Mouse (Mus musculus) megakaryocyte-erythroid progenitor cell, adult 5-6 weeks (primary cell): ENCODE measurements at regions not wholly inside any gene's neighbourhood (a gene's known extent, or its start where the extent isn't known, plus 50 kb on each side); places are given as distances from the start of the nearest gene placed in this dataset.

ENCODE experiments used
- ATAC-seq: replicated peaks from 2 replicates; pipeline ENCODE4 v1.8.0; 2016; ENCODE audit warnings: mild to moderate bottlenecking, inconsistent platforms; ENCODE audit not compliant: severe bottlenecking, poor library complexity, low FRiP score, low TSS enrichment

DNA sequence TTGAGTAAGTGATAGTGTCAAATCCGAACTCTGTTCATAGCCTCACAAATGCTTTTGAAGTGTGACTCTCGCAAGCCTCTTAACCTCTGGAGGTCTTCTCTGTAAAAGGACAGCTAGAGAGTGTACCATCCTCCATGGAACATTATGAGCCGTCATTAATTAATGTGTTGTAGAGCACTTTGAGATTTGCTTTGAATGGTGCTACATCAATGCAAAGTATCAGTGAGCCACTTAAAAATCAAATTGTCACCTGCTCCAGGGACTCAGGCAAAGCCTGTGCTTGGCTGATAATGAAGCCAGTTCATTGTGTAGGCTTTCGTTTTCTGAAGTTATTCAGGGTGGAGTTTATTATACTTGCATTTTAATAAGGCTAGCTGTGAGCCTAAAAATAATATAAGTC is 801.8 kb upstream of the B3galt2 start:
- no peak for ATAC-seq

GRCm38 (mm10) chr1:142867024-142867700 is 773.3 kb upstream of the B3galt2 start:
- ATAC-seq: no peak

DNA sequence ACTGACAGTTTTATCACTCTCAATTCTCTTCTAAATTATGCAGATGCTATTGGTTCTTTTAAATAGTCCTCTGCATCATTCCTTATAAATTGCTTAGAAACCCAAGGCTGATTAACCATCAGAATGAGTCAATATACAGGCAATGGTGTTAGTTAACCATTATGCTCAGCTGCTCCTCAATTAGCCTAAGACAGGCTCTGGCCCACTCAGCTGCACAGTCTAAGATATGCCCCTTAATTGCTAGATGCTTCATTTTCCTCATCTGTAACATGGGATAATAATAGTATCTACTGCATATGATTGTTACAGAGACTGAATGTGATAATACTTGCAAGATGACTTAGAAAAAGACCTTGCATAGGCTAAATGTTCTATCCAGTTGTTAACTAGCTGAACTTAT is 748.6 kb upstream of the B3galt2 start:
- no peak for ATAC-seq

DNA sequence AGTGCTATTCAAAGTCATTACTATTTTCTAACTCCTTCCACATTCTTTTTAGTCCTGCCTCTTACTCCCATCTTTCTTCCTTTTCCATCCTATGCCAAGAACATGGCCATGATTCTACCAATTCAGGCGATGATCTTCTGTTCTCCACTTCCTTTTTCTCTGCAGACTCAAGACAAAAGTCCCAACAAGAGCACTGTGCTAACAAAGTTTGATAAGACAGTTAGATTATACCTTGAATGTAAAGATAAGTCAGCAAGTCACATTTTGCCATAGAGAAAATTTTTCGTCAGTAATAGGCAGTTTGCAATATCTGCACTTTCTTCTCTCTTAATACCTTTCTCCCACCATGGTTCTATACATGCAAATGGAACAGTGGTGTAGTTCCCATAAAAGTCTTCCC is 747.3 kb upstream of the B3galt2 start:
- ATAC-seq: no peak

GRCm38 (mm10) chr1:142894145-142894544 is 746.3 kb upstream of the B3galt2 start:
- ATAC-seq: no peak

GRCm38 (mm10) chr1:142895081-142895480 is 745.4 kb upstream of the B3galt2 start:
- ATAC-seq: no peak

GRCm38 (mm10) chr1:142909907-142910306 is 730.6 kb upstream of the B3galt2 start:
- ATAC-seq: no peak

DNA sequence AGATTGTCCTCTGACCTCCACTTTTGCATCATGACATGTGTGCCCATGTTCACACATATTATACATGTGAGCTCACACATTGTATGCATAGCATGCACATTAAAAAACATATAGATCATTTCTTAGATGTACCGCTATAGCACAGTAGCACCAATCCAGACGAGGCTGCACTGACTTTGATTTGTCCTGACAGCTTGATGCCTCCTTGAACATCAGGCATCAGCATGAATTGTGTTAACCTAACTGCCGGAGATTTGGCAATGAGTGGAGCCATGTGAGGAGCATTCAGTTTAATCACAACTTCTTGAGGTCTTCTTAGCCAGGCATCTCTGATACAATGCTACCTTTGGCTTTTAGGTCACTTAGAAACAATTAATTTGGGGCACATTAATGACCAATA is 683.8 kb upstream of the B3galt2 start:
- ATAC-seq: no peak

GRCm38 (mm10) chr1:142971475-142971874 is 669.0 kb upstream of the B3galt2 start:
- ATAC-seq: no peak

DNA sequence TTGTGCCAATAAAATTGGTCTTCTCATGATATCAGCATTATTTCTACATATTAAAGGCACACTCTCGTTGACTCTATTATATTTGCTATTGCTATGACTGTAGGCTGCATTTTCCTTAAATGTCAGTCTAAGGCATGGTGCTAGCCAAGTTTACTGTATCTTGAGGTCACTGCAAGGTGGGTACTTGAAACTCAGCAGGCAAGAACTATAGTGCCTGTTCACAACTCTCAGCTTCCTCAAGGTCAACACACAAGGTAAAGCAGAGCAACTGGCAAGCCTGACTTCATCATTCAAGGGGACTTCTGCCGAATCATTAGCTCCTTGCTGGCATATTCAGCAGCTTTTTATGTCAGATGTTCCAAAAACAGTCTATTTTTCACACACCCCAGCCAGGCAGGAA is 667.1 kb upstream of the B3galt2 start:
- ATAC-seq: no peak

- ATAC-seq: no peak
Measured at GRCm38 (mm10) chr1:142982994-142983393, 657.5 kb upstream of the B3galt2 start.

DNA sequence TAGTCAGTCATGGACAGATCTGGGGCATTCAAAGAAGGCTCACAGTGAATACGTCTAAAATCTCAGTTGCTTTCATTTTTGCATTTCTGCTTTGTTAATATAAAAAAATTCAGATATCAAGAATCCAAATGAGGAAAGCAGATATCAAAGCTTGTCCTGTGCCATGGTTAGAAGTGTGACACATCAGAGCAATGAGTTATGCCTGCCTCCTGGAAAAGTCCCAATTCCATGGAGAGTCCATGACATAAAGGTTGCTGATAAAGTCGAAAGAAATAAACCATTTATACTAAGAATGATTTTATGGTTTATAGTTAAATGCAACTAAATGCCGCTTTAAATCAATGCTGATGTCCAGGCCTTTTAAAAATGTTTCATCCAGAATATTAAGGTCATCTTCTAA is 656.8 kb upstream of the B3galt2 start:
- no peak for ATAC-seq

DNA sequence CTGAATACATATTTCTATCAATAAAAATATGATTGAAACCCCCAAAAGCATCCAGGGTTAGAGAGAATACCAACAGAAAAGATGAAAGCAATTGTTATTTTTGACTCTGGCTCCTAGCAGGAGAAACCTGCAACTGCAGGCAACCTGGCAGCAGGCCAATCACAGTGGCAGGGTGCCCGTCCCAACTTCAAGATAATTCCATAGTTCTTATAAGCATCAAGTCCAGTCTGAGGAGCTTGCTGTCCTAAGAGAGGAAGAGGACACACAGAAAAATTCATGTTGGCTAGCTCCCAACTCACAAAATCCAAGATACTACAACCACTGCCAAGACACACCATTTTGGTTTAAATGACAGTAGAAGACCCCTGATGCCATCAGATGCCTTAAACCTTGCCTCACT is 654.9 kb upstream of the B3galt2 start:
- no peak for ATAC-seq

DNA sequence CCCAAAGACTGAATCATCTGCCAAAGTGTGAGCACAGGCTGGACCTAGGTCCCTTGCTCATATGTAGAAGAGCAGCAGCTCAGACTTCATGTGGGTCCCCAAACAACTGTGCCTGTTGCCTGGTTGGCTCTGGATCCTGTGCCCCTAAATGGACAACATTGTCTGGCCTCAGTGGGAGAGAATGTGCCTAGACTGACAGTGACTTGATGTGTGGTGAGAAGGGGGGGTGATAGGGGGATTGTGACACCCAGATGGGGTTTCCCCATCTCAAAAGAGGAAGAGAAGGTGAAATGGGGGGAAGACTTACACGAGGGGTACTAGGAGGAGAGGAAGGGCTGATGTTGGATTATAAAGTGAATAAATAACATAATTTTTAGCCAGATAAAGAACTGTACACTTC is 640.2 kb upstream of the B3galt2 start:
- no peak for ATAC-seq

GRCm38 (mm10) chr1:143001112-143001511 is 639.4 kb upstream of the B3galt2 start:
- no peak for ATAC-seq

GRCm38 (mm10) chr1:143006045-143006444 is 634.4 kb upstream of the B3galt2 start:
- ATAC-seq: no peak

- ATAC-seq: no peak
Measured at GRCm38 (mm10) chr1:143019982-143020381, 620.5 kb upstream of the B3galt2 start.

DNA sequence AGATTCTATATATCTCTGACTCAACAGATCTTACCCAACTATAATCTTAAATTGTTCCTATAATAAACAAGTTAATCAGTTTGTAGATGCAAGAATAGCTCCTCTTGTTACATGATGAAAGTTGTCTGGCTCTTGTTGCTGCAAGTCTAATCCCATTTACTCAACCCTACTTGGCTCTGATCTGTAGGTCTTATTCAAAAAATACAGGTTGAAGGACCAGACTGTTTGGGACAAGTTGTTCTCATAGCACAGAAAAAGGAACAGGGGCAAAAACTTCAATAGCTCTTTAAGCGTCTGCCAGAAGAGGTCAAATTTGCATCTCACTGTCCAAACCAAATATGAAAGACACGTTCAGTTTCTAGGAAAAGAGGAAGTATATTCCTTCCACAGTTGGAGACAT is 587.3 kb upstream of the B3galt2 start:
- no peak for ATAC-seq

GRCm38 (mm10) chr1:143053599-143053998 is 586.9 kb upstream of the B3galt2 start:
- ATAC-seq: no peak

- ATAC-seq: no peak
Measured at GRCm38 (mm10) chr1:143054451-143055024, 585.9 kb upstream of the B3galt2 start.

DNA sequence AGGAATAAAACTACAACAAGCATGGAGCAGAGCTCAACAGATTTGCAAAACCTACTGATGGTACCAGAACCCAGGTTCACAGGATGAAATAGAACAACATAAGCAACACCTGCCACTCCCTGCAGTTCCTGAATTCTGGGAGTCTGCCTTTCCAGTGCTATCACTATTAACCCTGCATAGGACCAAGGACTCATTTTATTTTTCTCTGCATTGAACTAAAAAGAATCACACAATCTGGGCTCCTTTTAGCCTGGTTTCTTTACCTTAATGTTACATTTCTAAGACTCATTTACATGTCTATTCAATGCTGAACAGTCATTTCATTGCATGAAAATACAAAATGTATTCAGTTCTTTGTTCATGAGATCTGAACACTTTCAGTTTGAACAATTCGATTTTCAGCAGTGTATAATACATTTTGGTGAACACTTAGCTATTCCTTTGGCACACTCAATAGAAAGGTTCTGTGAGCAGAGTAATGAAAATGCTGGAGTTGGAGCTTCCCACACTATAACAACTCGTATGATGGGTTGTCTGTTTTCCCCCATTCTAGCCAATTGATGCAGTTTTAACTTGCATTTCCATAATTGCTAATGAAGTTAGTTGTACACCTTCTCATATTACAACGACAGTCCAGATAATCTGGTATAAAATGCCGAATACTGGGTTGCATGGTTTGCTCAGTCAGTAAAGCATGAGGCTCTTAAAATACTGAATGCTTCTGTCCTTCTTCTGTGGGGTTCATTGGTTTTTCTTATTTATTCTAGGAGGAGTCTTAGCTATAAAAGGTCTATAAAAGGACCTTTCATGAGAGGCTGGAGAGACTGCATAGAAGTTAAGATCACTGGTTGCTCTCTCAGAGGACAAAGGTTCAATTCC is 579.5 kb upstream of the B3galt2 start:
- ATAC-seq: no peak
